Mouse (Mus musculus) adrenal gland, postnatal 25 days (tissue): ENCODE data around the gene Tubb2a. TPM values are rescaled to one million over a fixed set of nuclear protein-coding genes. Genes with fewer than 3 reads are reported as not detected.

Experiments
- DNase-seq: peaks from one replicate; pipeline ENCODE4 v3.0.0; 2021; ENCODE audit warnings: mixed read lengths
- total RNA-seq: library from RNA; stranded (reverse); gene quantifications from 2 replicates; pipeline ENCODE4 v1.2.3, GENCODE M21; 2021

Gene Tubb2a
- total RNA-seq, 1 experiment from 2014 or later, result 17.8 TPM

DNA sequence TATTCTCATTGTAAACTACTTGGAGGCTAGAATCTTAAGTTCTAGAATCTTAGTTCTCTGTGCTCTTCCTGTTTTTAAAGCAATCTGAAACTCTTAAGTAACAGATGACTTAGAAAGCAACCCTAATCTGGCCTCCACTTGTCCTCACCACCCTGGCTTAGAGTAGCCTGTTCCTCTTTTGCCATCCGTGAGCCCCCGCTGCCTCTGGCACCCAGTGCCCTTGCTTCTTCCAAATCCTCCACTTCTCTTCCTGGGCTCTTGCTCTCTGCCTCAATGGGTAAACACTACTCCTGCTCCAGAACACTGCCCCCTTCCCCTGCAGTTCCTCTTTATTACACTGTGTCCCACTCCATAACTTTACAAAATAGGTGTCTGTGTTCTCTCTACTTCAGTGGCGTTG, 26.1 kb downstream of the Tubb2a start:
- DNase-seq, result no peak

DNA sequence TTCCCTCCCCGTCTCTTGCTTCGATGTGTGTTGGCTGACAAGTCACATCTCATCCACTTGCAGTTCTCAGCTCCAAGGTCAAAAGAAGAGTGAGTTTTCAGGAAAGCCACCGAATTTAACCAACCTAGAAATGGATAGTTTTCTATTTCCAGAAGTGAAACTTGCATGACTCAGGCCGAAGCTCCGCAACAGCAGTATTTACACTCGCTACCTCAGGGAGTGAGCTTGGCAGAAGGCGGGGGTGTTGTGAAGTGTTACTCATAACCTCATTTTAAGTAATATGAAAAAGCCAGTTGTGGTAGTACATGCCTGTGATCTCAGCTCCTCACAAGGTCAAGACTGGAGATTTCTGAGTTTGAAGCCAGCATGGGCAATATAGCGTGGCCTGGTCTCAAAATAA, 27.3 kb downstream of the Tubb2a start:
- DNase-seq, result peak; percentile 28

- DNase-seq, result no peak
Observed at GRCm38 (mm10) chr13:34047526-34047925, 30.3 kb downstream of the Tubb2a start.

GRCm38 (mm10) chr13:34046421-34047012, 31.3 kb downstream of the Tubb2a start:
- peak; percentile 75 for DNase-seq

DNA sequence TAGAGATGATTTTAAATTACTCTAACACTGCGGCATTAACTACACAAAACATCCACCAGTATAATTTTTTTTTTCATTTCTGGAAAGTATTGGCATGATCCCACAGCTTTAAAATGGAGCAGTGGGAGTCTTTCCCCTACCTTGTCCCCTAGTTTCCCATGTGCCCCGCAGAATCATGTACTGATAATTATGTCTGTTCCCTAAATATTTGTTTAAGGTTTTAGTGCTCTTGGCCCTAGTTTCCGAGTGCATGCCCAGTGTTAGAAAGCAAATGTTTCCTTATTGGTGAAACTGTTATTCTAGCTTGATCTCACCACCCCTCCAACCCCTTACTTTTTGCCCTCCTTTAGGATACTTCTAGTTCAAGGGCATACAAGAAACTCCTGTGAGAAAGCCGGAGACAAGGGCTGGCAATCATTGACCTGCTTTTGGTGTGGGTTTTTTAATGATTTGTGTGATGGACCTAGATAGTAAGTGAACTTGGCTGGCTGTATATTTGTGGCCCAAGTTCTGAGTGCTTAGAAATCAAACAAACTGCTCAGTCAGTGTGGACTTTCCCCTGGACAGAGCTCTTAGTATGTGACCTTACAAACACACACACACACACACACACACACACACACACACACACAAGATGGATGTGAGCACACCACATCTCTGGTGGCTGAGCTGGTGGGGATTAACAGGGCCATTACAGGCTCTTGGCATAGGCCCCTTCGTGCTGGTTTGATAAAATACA, 32.1 kb downstream of the Tubb2a start:
- DNase-seq, result no peak

DNA sequence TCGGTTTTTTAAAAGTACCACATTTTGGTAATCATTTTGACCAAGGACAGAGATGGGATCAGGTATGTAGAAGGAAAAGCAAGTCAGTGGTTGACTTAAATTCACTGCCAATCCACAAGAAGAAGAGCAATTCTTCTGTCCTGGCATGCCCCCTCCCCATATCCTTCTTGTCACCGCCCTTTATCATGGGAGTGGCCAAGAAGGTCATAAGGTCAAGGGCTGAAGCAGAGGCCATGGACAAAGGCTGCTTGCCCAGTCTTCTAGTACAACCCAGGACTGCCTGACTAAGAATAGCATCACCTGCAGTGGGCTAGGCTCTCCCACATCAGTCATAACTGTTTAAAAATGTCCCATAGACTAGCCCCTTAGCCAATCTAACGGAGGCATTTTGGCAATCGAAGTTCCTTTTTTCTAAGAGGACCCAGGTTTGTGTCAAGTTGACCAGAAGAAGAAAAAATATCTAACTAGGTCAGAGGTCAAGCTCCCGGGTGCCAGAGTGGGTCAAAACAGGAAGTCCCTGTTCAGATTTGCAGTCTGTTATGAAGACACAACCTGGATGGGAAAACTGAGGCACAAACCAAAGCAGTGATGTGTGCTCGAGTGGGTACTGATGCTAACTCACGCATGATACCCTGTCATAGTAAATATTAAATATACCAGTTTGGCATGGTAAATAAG, 34.0 kb downstream of the Tubb2a start:
- DNase-seq, result no peak

DNA sequence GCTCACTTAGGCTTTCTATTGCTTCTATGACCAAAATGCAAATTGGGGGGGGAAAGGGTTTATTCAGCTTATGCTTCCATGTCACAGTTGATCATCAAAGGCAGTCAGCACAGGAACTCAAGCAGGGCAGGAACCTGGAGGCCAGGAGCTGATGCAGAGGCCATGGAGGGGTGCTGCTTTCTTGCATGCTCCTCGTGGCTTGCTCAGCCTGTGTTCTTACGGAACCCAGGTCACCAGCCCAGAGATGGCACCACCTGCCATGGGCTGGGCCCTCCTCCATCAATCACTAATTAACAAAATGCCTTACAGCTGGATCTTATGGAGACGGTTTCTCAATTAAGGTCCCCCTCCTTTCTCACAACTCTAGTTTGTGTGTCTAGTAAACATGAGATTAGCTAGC, 37.7 kb downstream of the Tubb2a start:
- DNase-seq, result no peak

DNA sequence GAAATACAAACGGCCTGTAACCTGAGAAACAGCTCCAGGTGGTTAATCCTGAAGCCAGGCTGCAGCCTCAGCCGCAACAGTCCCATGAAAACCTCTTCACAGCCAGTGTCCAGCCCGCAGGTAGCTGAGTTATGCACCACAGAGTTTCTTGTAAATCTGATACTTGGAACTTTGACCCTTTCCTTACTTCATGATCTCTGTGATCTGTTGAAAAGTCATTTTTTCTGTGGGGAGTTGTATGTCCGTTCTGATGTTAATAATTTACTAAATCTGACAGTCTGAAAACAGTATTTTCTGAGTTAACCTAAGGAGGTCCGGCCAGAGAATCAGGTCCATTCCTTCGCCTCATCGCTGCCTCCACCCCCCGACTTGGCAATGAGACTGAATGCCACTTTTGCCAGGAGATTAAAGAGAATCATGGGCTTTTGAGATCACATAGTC, 38.9 kb downstream of the Tubb2a start:
- DNase-seq, result no peak

DNA sequence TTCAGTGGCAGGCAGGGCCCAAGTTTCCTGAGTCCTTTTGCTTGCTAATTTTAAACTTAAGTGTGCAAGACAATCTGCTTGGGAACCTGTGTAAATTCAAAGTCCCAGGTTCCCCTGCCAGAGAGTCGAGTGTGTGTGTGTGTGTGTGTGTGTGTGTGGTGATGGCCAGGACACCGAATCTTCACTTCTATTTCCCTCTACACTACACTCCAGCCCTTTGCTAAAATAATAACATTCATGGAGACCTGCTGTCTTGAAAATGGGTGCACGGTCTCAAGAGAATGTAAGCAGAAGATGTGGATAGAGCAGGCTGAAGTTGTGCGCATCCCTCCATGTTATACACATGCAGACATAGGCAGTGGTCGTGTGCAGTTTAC, 39.8 kb downstream of the Tubb2a start:
- DNase-seq, result no peak

- DNase-seq, result peak; percentile 95
Observed at GRCm38 (mm10) chr13:34037172-34038055, 40.4 kb downstream of the Tubb2a start, which contains the start of gene Bphl. Gene Bphl (plus strand): TSS chr13:34037597.

- DNase-seq, result no peak
Observed at GRCm38 (mm10) chr13:34036726-34037125, 41.1 kb downstream of the Tubb2a start.

- no peak for DNase-seq
Observed at GRCm38 (mm10) chr13:34035424-34035823, 42.4 kb downstream of the Tubb2a start.

DNA sequence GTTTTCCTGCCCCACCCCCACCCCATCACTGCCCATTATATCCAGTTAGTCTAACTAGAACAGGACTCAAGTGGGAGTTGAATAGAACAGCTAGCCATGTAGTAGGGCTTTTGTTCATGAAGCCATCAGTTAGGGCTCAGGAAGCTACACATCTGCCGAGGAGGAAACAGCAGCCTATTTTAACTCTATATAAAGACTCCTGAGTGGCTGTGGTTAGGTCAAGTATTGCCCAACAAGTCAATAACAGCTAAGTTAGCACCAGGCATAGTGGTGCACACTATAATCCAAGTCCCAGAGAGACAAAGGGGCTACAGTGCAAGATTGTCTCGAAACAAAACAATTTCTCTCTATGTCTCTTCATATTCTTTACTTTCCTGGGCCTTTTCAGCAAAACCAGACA, 45.8 kb downstream of the Tubb2a start:
- DNase-seq, result no peak

Other genes starting within 250 kb of the Tubb2a start
- not detected in 2 replicates for gene Serpinb6e, start 234.6 kb downstream of the Tubb2a start, total RNA-seq
- gene Serpinb6c, start 172.3 kb downstream of the Tubb2a start, total RNA-seq, result not detected in 2 replicates
- gene Nqo2, start 113.3 kb downstream of the Tubb2a start, total RNA-seq, result 61.7 and 75.1 TPM in 2 replicates
- 35.0 and 35.3 TPM in 2 replicates for gene Ripk1, start 75.6 kb downstream of the Tubb2a start, total RNA-seq
- gene Serpinb6a, start 75.2 kb downstream of the Tubb2a start, total RNA-seq, result 497 and 541 TPM in 2 replicates
- 89.9 and 96.6 TPM in 2 replicates for gene Bphl, start 40.4 kb downstream of the Tubb2a start, total RNA-seq
- 0.71 and 0.76 TPM in 2 replicates for gene Tubb2b, start 52.5 kb upstream of the Tubb2a start, total RNA-seq
- 29.7 and 29.9 TPM in 2 replicates for gene Psmg4, start 85.0 kb upstream of the Tubb2a start, total RNA-seq